Mouse (Mus musculus): Measurements from ENCODE around the gene Ncoa3.

DNA sequence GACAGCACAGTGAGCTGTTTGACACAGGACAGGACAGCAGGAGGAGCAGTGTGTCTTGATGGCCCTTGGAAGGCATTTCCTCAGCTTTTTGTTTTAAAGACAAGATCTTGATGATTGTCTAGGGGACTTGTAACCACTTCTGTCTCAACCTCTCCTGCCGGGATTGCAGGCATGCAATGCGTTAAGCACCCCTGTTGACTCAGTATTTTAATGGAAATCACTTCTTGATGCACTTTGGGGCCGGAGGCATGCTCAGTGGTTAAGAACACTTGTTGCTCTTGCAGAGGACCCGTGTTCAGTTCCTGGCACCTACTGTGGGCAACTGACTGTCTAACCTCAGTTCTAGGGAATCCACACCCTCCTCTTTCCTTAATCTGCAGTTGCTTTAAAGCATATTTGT is 74.0 kb downstream of the Ncoa3 start:
- TF ChIP-seq CTCF (IDR thresholded peaks at IDR 0.05; ENCODE audit: borderline replicate concordance, extremely low read depth, insufficient read depth, insufficient read length) = no peak
- TF ChIP-seq POLR2A (IDR thresholded peaks at IDR 0.05; ENCODE audit: borderline replicate concordance, extremely low read depth, insufficient read depth, insufficient read length, poor library complexity, severe bottlenecking) = no peak
